30 mouse cellular contexts compared by ENCODE assay signal in the genomic region with DNA sequence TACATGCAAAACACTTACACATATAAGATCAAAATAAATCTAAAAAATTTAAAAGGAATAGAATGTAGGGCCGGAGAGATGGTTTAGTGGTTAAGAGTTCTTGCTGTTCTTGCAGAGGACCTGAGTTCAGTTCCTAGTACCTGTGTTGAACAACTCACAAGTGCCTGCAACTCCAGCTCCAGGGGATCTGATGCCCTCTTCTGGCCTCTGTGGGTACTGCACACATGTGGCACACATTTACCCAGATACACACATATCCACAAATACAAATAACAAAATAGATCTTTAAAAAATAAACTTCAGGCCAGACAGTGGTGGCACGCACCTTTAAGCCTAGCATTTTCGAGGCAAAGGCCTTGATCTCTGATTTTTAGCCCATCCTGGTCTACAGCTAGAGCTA. TPM values are rescaled to one million over a fixed set of nuclear protein-coding genes. Genes with fewer than 3 reads are reported as not detected.
A peak's percentile ranks its signal among the peaks of the same experiment; 100 is the strongest.
DNase-seq lines count a peak whose midpoint lies in the region; ATAC-seq and TF ChIP-seq lines count a peak whose summit lies in the region.
"Had no signal": no experiment of that assay in that cellular context is flagged by ENCODE, and none has a peak within 500 bp of the region (broad histone marks: within the 10 kb centered on the region; RNA-seq: fewer than 3 reads in every experiment).

No protein-coding gene starts in this region.

- H3K4me3 ChIP-seq in forebrain, postnatal 0 days (ENCODE audit: low read depth, low read length): no peak overlapping the region
- no peak overlapping the region for H3K4me3 ChIP-seq in forebrain, embryonic 16.5 days (replicated peaks; ENCODE audit: low read length)
- no peak overlapping the region for H3K4me3 ChIP-seq in liver, embryonic 14.5 days (ENCODE audit: insufficient read depth in 1 of 2, low read depth in 2 of 2, low read length in 2 of 2)
- no peak overlapping the region for H3K4me3 ChIP-seq in liver, embryonic 11.5 days (ENCODE audit: low read depth, low read length)
- H3K4me3 ChIP-seq in E14TG2a.4 (replicated peaks; ENCODE audit: low read length): no peak overlapping the region
- H3K4me3 ChIP-seq: embryonic facial prominence, embryonic 15.5 days; heart, embryonic 12.5 days; midbrain, embryonic 12.5 days; neural tube, embryonic 13.5 days had no signal

- no peak for TF ChIP-seq EP300 in liver, embryonic 14.5 days (IDR thresholded peaks at IDR 0.05; ENCODE audit: low read depth)

- no peaks in the 10 kb centered on the region for H3K4me1 ChIP-seq in forebrain, postnatal 0 days (ENCODE audit: insufficient read depth)
- H3K4me1 ChIP-seq in forebrain, embryonic 16.5 days (replicated peaks; ENCODE audit: control insufficient read depth, insufficient read depth, low read length): no peaks in the 10 kb centered on the region
- H3K4me1 ChIP-seq in liver, embryonic 14.5 days (replicated peaks; ENCODE audit: control insufficient read depth in 2 of 2, insufficient read depth in 2 of 2, low read length in 1 of 2): no peaks in the 10 kb centered on the region
- no peaks in the 10 kb centered on the region for H3K4me1 ChIP-seq in liver, embryonic 11.5 days (replicated peaks; ENCODE audit: control insufficient read depth, insufficient read depth, low read length)
- no peaks in the 10 kb centered on the region for H3K4me1 ChIP-seq in E14TG2a.4 (replicated peaks; ENCODE audit: low read depth, low read length)
- H3K4me1 ChIP-seq: embryonic facial prominence, embryonic 15.5 days; heart, embryonic 12.5 days; midbrain, embryonic 12.5 days; neural tube, embryonic 13.5 days had no signal

- H3K36me3 ChIP-seq in forebrain, postnatal 0 days (ENCODE audit: insufficient read depth): no peaks in the 10 kb centered on the region
- H3K36me3 ChIP-seq in forebrain, embryonic 16.5 days (ENCODE audit: control insufficient read depth, insufficient read depth): no peaks in the 10 kb centered on the region
- H3K36me3 ChIP-seq in liver, embryonic 14.5 days (replicated peaks; ENCODE audit: control insufficient read depth, insufficient read depth, low read depth): no peaks in the 10 kb centered on the region
- H3K36me3 ChIP-seq in liver, embryonic 11.5 days (ENCODE audit: control insufficient read depth, insufficient read depth, low read length): no peaks in the 10 kb centered on the region
- no peaks in the 10 kb centered on the region for H3K36me3 ChIP-seq in E14TG2a.4 (ENCODE audit: insufficient read depth, low read length)
- H3K36me3 ChIP-seq: embryonic facial prominence, embryonic 15.5 days; heart, embryonic 12.5 days; midbrain, embryonic 12.5 days; neural tube, embryonic 13.5 days had no signal

- H3K9ac ChIP-seq in forebrain, postnatal 0 days: no peak overlapping the region
- no peak overlapping the region for H3K9ac ChIP-seq in forebrain, embryonic 16.5 days (replicated peaks; ENCODE audit: low read depth, low read length)
- no peak overlapping the region for H3K9ac ChIP-seq in liver, embryonic 14.5 days (replicated peaks)
- no peak overlapping the region for H3K9ac ChIP-seq in liver, embryonic 11.5 days (ENCODE audit: low read depth, low read length)
- H3K9ac ChIP-seq: embryonic facial prominence, embryonic 15.5 days; heart, embryonic 12.5 days; midbrain, embryonic 12.5 days; neural tube, embryonic 13.5 days had no signal

- no peak for ATAC-seq in forebrain, postnatal 0 days
- ATAC-seq in forebrain, embryonic 16.5 days: no peak
- ATAC-seq in liver, embryonic 14.5 days (ENCODE audit: insufficient read depth): no peak
- no peak for ATAC-seq in liver, embryonic 11.5 days (replicated peaks; ENCODE audit: low FRiP score)
- ATAC-seq: activated CD4-positive, CD25-positive, alpha-beta regulatory T cell, adult 4 months; forebrain, embryonic 14.5 days; Patski had no signal

- no peak for DNase-seq in forebrain, postnatal 0 days
- DNase-seq in liver, embryonic 14.5 days (ENCODE audit: low read depth in 3 of 3, low spot score in 3 of 3): no peak
- no peak for DNase-seq in liver, embryonic 11.5 days (ENCODE audit: low spot score)
- no peak for DNase-seq in brain, embryonic 14.5 days (ENCODE audit: low read depth)
- no peak for DNase-seq in cerebellum, postnatal 4 days (ENCODE audit: low spot score in 2 of 2)
- DNase-seq: adrenal gland, adult 8-10 months; cerebellum, adult 2 months; gastrocnemius, postnatal 14 days; heart, adult 11 months; heart, postnatal 14 days; kidney, adult 8-10 months; kidney, postnatal 14 days; lung, postnatal 14 days; retina, postnatal 1 day; right cerebral cortex, postnatal 25 days; spleen, adult 18-20 months; thymus, adult 18-20 months; thymus, postnatal 36 days had no signal

- H3K4me2 ChIP-seq in forebrain, postnatal 0 days (ENCODE audit: low read depth): no peak overlapping the region
- no peak overlapping the region for H3K4me2 ChIP-seq in forebrain, embryonic 16.5 days (ENCODE audit: low read length)
- no peak overlapping the region for H3K4me2 ChIP-seq in liver, embryonic 14.5 days (ENCODE audit: low read depth)
- no peak overlapping the region for H3K4me2 ChIP-seq in liver, embryonic 11.5 days
- H3K4me2 ChIP-seq: embryonic facial prominence, embryonic 15.5 days; heart, embryonic 12.5 days; midbrain, embryonic 12.5 days; neural tube, embryonic 13.5 days had no signal

- TF ChIP-seq CTCF in forebrain, postnatal 0 days (IDR thresholded peaks at IDR 0.05; ENCODE audit: low read depth): peak; percentile 21; the same call in 1 of the 2 replicates
- peak; percentile 46 for TF ChIP-seq CTCF in liver, embryonic 14.5 days (IDR thresholded peaks at IDR 0.05; ENCODE audit: low read depth)
- TF ChIP-seq CTCF in E14TG2a.4 (conservative IDR thresholded peaks at IDR 0.05; ENCODE audit: low read length): peak; percentile 86
- TF ChIP-seq CTCF in brain, embryonic 14.5 days (IDR thresholded peaks at IDR 0.05; ENCODE audit: borderline replicate concordance, extremely low read depth, insufficient read depth, insufficient read length): peak; percentile 5; the same call in 1 of the 2 replicates

- H3K27ac ChIP-seq in forebrain, postnatal 0 days (ENCODE audit: low read depth, low read length): no peak overlapping the region
- no peak overlapping the region for H3K27ac ChIP-seq in forebrain, embryonic 16.5 days (ENCODE audit: low read length)
- no peak overlapping the region for H3K27ac ChIP-seq in liver, embryonic 14.5 days
- H3K27ac ChIP-seq in liver, embryonic 11.5 days (ENCODE audit: low read depth, low read length): no peak overlapping the region
- H3K27ac ChIP-seq: embryonic facial prominence, embryonic 15.5 days; midbrain, embryonic 12.5 days; neural tube, embryonic 13.5 days had no signal

- WGBS in forebrain, postnatal 0 days: 85% methylated on average over 3 of the region's 3 CpGs
- WGBS in forebrain, embryonic 16.5 days: 93% methylated on average over 3 of the region's 3 CpGs
- WGBS in liver, embryonic 14.5 days (ENCODE audit: insufficient replicate concordance): 60% methylated on average over 3 of the region's 3 CpGs
- 80% methylated on average over 3 of the region's 3 CpGs for WGBS in liver, embryonic 11.5 days

- no peaks in the 10 kb centered on the region for H3K9me3 ChIP-seq in forebrain, postnatal 0 days (ENCODE audit: low read length)
- no peaks in the 10 kb centered on the region; the same call in 1 of the 2 replicates for H3K9me3 ChIP-seq in forebrain, embryonic 16.5 days (ENCODE audit: control insufficient read depth, low read length)
- H3K9me3 ChIP-seq in liver, embryonic 14.5 days (ENCODE audit: control insufficient read depth, low read length): no peaks in the 10 kb centered on the region
- peaks cover 4% of the 10 kb centered on the region for H3K9me3 ChIP-seq in liver, embryonic 11.5 days (ENCODE audit: control insufficient read depth, low read length)
- H3K9me3 ChIP-seq in E14TG2a.4 (ENCODE audit: low read length): no peaks in the 10 kb centered on the region
- H3K9me3 ChIP-seq: neural tube, embryonic 13.5 days had no signal

- H3K27me3 ChIP-seq in forebrain, postnatal 0 days (ENCODE audit: insufficient read depth, low read length): peaks cover 6% of the 10 kb centered on the region
- peaks cover 7% of the 10 kb centered on the region for H3K27me3 ChIP-seq in forebrain, embryonic 16.5 days (replicated peaks; ENCODE audit: control insufficient read depth, insufficient read depth, low read length)
- H3K27me3 ChIP-seq in liver, embryonic 14.5 days (ENCODE audit: control insufficient read depth, insufficient read depth, low read length): peaks cover 3% of the 10 kb centered on the region
- H3K27me3 ChIP-seq in liver, embryonic 11.5 days (replicated peaks; ENCODE audit: control insufficient read depth, insufficient read depth, low read length): peaks cover 8% of the 10 kb centered on the region
- peaks cover 37% of the 10 kb centered on the region for H3K27me3 ChIP-seq in E14TG2a.4 (ENCODE audit: insufficient read depth, low read length)

- no peak for TF ChIP-seq POLR2A in brain, embryonic 14.5 days (IDR thresholded peaks at IDR 0.05; ENCODE audit: borderline replicate concordance, extremely low read depth, insufficient read depth, insufficient read length, poor library complexity, severe bottlenecking)

RNA-seq across cellular contexts. Expression of a gene that starts 6.0 kb away (rescaled TPM):
- total RNA-seq in forebrain, postnatal 0 days (2014; rRNA removed): 13.9 and 15.8 TPM in 2 replicates
- 3.1 and 5.7 TPM in 2 replicates for polyA plus RNA-seq in forebrain, postnatal 0 days (2015; fragmentation: Nextera tagmentation; extraction: Ambion mirVana)
- 8.4 and 10.6 TPM in 2 replicates for polyA plus RNA-seq in forebrain, embryonic 16.5 days (2015; fragmentation: Nextera tagmentation; extraction: Ambion mirVana)
- 0.01 TPM in 1 of 2 replicates, not detected in the other for polyA plus RNA-seq in liver, embryonic 14.5 days (2012; rRNA removed)
- polyA plus RNA-seq in liver, embryonic 14.5 days (2014; fragmentation: Nextera tagmentation; extraction: Ambion mirVana): not detected in 2 replicates
- polyA plus RNA-seq in liver, embryonic 11.5 days (2014; fragmentation: Nextera tagmentation; extraction: Ambion mirVana): 0.10 TPM in 1 of 2 replicates, not detected in the other
- polyA plus RNA-seq in brain, embryonic 14.5 days (2012; rRNA removed): 6.2 and 9.9 TPM in 2 replicates
- total RNA-seq: common myeloid progenitor, adult 5-6 weeks; gastrocnemius, postnatal 14 days; megakaryocyte progenitor cell, adult 5-6 weeks had no signal
- polyA plus RNA-seq: activated CD4-positive, CD25-positive, alpha-beta regulatory T cell, adult 4 months; liver, embryonic 16.5 days; Patski had no signal

RNA-seq across cellular contexts. Expression of a gene that starts 25.2 kb away (rescaled TPM):
- total RNA-seq in forebrain, postnatal 0 days (2014; rRNA removed): 145 TPM in 2 replicates
- polyA plus RNA-seq in forebrain, postnatal 0 days (2015; fragmentation: Nextera tagmentation; extraction: Ambion mirVana): 98.8 and 108 TPM in 2 replicates
- polyA plus RNA-seq in forebrain, embryonic 16.5 days (2015; fragmentation: Nextera tagmentation; extraction: Ambion mirVana): 88.9 and 97.8 TPM in 2 replicates
- polyA plus RNA-seq in liver, embryonic 14.5 days (2012; rRNA removed): 15.0 and 18.7 TPM in 2 replicates
- polyA plus RNA-seq in liver, embryonic 14.5 days (2014; fragmentation: Nextera tagmentation; extraction: Ambion mirVana): 63.0 and 77.1 TPM in 2 replicates
- 200 and 218 TPM in 2 replicates for polyA plus RNA-seq in liver, embryonic 11.5 days (2014; fragmentation: Nextera tagmentation; extraction: Ambion mirVana)
- polyA plus RNA-seq in brain, embryonic 14.5 days (2012; rRNA removed): 35.1 and 35.5 TPM in 2 replicates

Comparison
In these comparisons a context has a peak if more than half of its experiments do, and no peak if none do; other contexts are left out.
1. CTCF ChIP-seq: peak in every context shown above with its lines; median percentile 86 in E14TG2a.4; 46 in liver, embryonic 14.5 days; 21 in forebrain, postnatal 0 days; 5 in brain, embryonic 14.5 days.